ENCODE assay signal across 10 mouse cellular contexts in genomic region chr19:45308676-45309275, GRCm38 (mm10). TPM values are rescaled to one million over a fixed set of nuclear protein-coding genes. Genes with fewer than 3 reads are reported as not detected.
DNase-seq lines count a peak whose midpoint lies in the region; ATAC-seq and TF ChIP-seq lines count a peak whose summit lies in the region.
"Had no signal": no experiment of that assay in that cellular context is flagged by ENCODE, and none has a peak within 500 bp of the region (broad histone marks: within the 10 kb centered on the region; RNA-seq: fewer than 3 reads in every experiment).

No protein-coding gene starts in this region.

- TF ChIP-seq POLR2A in kidney, adult 2 months (IDR thresholded peaks at IDR 0.05; ENCODE audit: low read depth, low read length) = no peak
- TF ChIP-seq POLR2A in cortical plate, adult 2 months (IDR thresholded peaks at IDR 0.05; ENCODE audit: extremely low read depth, insufficient read depth, low read length) = no peak

- H3K9me3 ChIP-seq in kidney, embryonic 15.5 days (replicated peaks) = no peaks in the 10 kb centered on the region
- H3K9me3 ChIP-seq in forebrain, embryonic 11.5 days (ENCODE audit: control insufficient read depth, low read length) = no peaks in the 10 kb centered on the region
- H3K9me3 ChIP-seq: limb, embryonic 15.5 days had no signal

- peak; percentile 81 for TF ChIP-seq CTCF in kidney, adult 2 months (conservative IDR thresholded peaks at IDR 0.05; ENCODE audit: insufficient read depth, insufficient read length, low read depth, low read length)
- peak; percentile 52 for TF ChIP-seq CTCF in cortical plate, adult 2 months (IDR thresholded peaks at IDR 0.05; ENCODE audit: extremely low read depth, insufficient read depth, low read length)

- no peak overlapping the region for H3K4me3 ChIP-seq in kidney, adult 2 months (ENCODE audit: insufficient read depth, low read depth, low read length)
- H3K4me3 ChIP-seq in kidney, embryonic 15.5 days (replicated peaks) = no peak overlapping the region
- no peak overlapping the region for H3K4me3 ChIP-seq in cortical plate, adult 2 months (ENCODE audit: insufficient read depth, low read length)
- no peak overlapping the region for H3K4me3 ChIP-seq in forebrain, embryonic 11.5 days (ENCODE audit: low read depth, low read length)
- H3K4me3 ChIP-seq: limb, embryonic 15.5 days had no signal

- DNase-seq in kidney, adult 2 months = peak; percentile 38
- peak; percentile 39 for DNase-seq in MN1 (ENCODE audit: low spot score)
- DNase-seq in lung, postnatal 14 days = peak; percentile 37
- DNase-seq in layer of hippocampus, adult 9-11 months = no peak
- DNase-seq in forebrain, embryonic 11.5 days (ENCODE audit: low spot score) = no peak
- DNase-seq: thymus, postnatal 25 days had no signal

- H3K27ac ChIP-seq in kidney, adult 2 months (ENCODE audit: insufficient read depth, low read depth, low read length) = no peak overlapping the region
- H3K27ac ChIP-seq in kidney, embryonic 15.5 days = no peak overlapping the region
- no peak overlapping the region for H3K27ac ChIP-seq in cortical plate, adult 2 months (ENCODE audit: insufficient read depth, low read length)
- H3K27ac ChIP-seq in forebrain, embryonic 11.5 days (ENCODE audit: low read depth, low read length) = no peak overlapping the region
- H3K27ac ChIP-seq: limb, embryonic 15.5 days had no signal

- no peaks in the 10 kb centered on the region for H3K36me3 ChIP-seq in kidney, adult 2 months (ENCODE audit: control insufficient read depth, insufficient read depth, low read length)
- H3K36me3 ChIP-seq in kidney, embryonic 15.5 days = no peaks in the 10 kb centered on the region
- H3K36me3 ChIP-seq in forebrain, embryonic 11.5 days (ENCODE audit: control insufficient read depth, insufficient read depth, low read length) = no peaks in the 10 kb centered on the region
- H3K36me3 ChIP-seq: limb, embryonic 15.5 days had no signal

- H3K4me2 ChIP-seq in kidney, embryonic 15.5 days = no peak overlapping the region
- H3K4me2 ChIP-seq in forebrain, embryonic 11.5 days (ENCODE audit: low read depth, low read length, severe bottlenecking) = no peak overlapping the region
- H3K4me2 ChIP-seq: limb, embryonic 15.5 days had no signal

- WGBS in kidney, adult 2 months = 51% methylated on average over 8 of the region's 8 CpGs
- WGBS in kidney, embryonic 15.5 days = 55% methylated on average over 8 of the region's 8 CpGs
- WGBS in forebrain, embryonic 11.5 days = 55% methylated on average over 8 of the region's 8 CpGs

- H3K9ac ChIP-seq in kidney, embryonic 15.5 days = no peak overlapping the region
- no peak overlapping the region for H3K9ac ChIP-seq in forebrain, embryonic 11.5 days (ENCODE audit: low read length)
- H3K9ac ChIP-seq: limb, embryonic 15.5 days had no signal

- no peak for ATAC-seq in kidney, embryonic 15.5 days (replicated peaks; ENCODE audit: low FRiP score)
- ATAC-seq in forebrain, embryonic 11.5 days (replicated peaks; ENCODE audit: low FRiP score) = no peak
- no peak for ATAC-seq in inflammation-experienced regulatory T-cells, adult 6 months

- no peaks in the 10 kb centered on the region for H3K4me1 ChIP-seq in kidney, adult 2 months (ENCODE audit: control insufficient read depth, insufficient read depth, low read length)
- peaks cover 54% of the 10 kb centered on the region for H3K4me1 ChIP-seq in kidney, embryonic 15.5 days
- 0 out of 2 replicates have a peak, but pooled peaks cover 2% of the 10 kb centered on the region for H3K4me1 ChIP-seq in cortical plate, adult 2 months (ENCODE audit: control insufficient read depth, insufficient read depth, low read length)
- peaks cover 12% of the 10 kb centered on the region; the same call in 1 of the 2 replicates for H3K4me1 ChIP-seq in forebrain, embryonic 11.5 days (replicated peaks; ENCODE audit: control insufficient read depth, insufficient read depth, low read length)

- no peaks in the 10 kb centered on the region for H3K27me3 ChIP-seq in kidney, adult 2 months (replicated peaks; ENCODE audit: control insufficient read depth, insufficient read depth, low read length)
- peaks cover 32% of the 10 kb centered on the region for H3K27me3 ChIP-seq in kidney, embryonic 15.5 days
- peaks cover 26% of the 10 kb centered on the region for H3K27me3 ChIP-seq in forebrain, embryonic 11.5 days (ENCODE audit: control insufficient read depth, insufficient read depth, low read length)

RNA-seq across cellular contexts. Expression of gene Btrc, which starts 54.8 kb away (rescaled TPM):
- 18.3 and 23.4 TPM in 2 replicates for polyA plus RNA-seq in kidney, adult 2 months (2012; rRNA removed)
- 47.8 and 49.3 TPM in 2 replicates for polyA plus RNA-seq in kidney, embryonic 15.5 days (2015; fragmentation: Nextera tagmentation; extraction: Ambion mirVana)
- polyA plus RNA-seq in cortical plate, adult 2 months (2012; rRNA removed) = 70.8 and 73.6 TPM in 2 replicates
- polyA plus RNA-seq in forebrain, embryonic 11.5 days (2014; fragmentation: Nextera tagmentation; extraction: Ambion mirVana) = 54.1 and 58.8 TPM in 2 replicates
- 10 to 100 TPM; 25.7 to 36.4 (median 32.8) TPM for polyA plus RNA-seq in inflammation-experienced regulatory T-cells, adult 6 months (2017; shearing (Covaris generic))

Comparison
In these comparisons a context has a peak if more than half of its experiments do, and no peak if none do; other contexts are left out.
1. DNase-seq: peak in kidney, adult 2 months (single experiment), MN1 (single experiment) and lung, postnatal 14 days (single experiment); none in layer of hippocampus, adult 9-11 months (single experiment) and forebrain, embryonic 11.5 days (single experiment).